Mouse (Mus musculus) embryo, embryonic 10.5 days (tissue): Measurements from ENCODE around the gene Lcmt1.

Experiments
- DNase-seq: peaks from one replicate; pipeline ENCODE4 v3.0.0-alpha.2; 2015; ENCODE audit warnings: low spot score

The Lcmt1 gene

DNA sequence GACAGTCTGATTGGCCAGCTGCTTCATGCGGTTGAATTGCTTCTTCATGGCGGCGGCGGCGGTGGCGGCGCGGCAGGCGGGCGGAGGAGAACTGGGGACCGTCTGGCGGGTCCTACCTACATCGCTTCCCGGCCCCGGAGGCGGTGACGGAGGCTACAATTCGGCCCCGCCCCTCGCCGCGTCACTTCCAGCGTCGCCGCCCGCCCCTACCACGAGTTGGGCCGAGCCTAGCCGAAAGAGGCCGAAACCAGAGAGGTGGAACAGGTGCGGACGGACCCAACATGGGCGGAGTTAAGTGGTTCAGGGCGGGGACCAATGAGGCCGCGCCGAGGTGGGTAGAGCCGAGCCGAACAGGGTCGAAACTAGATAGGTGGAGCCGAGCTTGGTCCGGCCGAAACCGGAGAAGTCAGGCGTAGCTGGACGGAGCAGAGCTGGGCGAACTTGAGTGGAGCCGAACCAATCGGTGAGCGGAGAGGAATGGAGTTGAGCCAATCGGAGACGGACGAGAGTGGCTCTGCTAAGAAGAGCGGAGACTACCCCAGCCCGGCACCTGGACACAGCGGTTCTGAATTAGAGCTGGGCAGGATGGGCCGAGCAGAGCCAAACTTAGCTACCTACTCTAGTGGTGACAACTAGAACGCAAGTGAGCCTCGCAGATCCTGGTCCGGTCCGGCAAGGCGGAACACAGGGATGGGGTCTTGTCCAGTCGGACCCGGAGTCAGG lies at the start of gene Lcmt1, which contains the start of gene Arhgap17:
TSS of gene Lcmt1 (plus strand) at position 26 of the 723 bp plus-strand sequence.
TSS of gene Arhgap17 (minus strand) at position 157 of the 723 bp plus-strand sequence.
- DNase-seq = peak; percentile 97

DNA sequence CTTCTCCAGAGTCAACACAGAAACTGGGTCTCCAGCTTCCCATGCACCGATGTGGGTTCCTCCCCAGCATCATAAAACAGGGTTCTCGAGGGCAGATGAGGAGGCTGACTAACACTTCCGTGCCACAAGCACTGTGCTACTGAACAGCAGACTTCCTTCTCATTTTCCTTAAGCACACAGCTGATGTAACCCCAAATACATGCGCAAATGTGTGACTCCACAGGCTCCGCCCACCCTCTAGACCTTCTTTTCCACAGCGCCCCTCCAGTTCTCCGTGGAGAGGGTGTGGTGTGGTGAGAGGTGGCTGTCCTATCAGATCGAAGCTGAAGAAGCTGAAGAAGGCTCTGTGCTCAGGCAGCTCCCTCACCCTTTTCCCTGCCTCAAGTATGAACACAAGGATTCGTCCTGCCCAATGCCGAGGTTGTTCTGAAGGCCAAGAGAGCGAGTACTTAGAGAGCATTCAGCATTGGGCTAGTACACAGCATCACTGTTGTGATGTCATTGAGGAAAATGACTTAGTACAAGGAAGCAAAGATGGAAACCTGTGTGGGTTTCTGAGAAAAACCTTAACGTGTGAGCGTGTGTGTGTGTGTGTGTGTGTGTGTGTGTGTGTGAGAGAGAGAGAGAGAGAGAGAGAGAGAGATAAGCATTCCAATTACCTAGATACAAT lies 47.0 kb upstream of the Lcmt1 start:
- no peak for DNase-seq

DNA sequence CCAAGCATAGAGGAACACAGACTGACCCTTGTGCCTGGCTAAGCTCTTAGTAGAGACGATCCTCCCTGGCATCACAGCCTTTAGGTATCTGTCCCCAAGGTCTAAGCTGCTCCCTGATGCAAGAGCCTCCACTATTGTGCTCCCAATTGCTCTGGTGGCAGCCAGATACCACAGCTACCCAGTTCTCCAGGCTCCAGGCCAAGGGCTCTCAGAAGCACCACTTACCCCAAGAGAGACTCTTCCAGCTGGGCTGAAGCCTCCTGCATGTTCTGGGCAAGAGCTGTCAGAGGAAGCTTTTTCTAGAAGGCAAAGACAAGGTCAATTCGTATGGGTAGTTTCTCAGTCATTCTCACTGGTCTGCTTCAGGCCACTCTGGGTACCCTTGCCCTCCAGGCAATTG lies 46.2 kb upstream of the Lcmt1 start:
- DNase-seq = no peak

DNA sequence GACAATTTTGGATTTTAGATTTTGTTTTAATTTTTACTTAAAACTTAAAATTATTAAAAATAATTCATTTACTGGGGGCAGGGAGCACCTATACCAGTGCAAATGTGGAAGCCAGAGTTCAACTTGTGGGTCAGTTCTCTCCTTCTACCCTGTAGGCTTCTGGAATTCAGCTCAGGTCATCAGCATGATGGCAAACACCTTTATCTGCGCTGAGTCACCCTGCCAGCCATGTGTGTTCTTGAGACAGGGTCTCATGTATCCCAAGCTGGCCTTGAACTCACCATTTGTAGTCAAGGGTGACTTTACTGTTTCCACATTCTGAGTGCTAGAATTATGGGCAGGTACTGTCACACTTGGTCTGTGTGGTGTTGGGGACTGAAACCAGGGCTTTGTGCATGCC lies 45.5 kb upstream of the Lcmt1 start:
- DNase-seq = no peak

DNA sequence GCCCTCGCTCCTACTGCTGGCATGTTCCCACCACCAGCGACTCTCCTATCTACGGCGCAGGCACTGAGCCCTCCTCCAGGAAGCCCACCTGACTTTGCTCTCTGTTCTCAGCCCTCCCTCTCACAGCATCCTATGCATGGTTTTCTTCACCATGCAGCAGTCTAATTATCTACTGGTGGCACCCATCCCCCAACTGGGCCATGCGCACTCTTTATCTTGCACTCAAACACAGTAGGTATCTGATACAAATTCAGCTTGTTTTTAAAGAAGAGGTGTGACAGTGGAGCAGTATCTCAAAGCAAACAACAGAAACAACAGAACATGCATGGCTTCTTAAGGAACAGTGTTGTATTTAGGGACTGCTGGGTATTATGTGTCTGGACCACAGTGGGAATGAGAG lies 43.5 kb upstream of the Lcmt1 start:
- no peak for DNase-seq

DNA sequence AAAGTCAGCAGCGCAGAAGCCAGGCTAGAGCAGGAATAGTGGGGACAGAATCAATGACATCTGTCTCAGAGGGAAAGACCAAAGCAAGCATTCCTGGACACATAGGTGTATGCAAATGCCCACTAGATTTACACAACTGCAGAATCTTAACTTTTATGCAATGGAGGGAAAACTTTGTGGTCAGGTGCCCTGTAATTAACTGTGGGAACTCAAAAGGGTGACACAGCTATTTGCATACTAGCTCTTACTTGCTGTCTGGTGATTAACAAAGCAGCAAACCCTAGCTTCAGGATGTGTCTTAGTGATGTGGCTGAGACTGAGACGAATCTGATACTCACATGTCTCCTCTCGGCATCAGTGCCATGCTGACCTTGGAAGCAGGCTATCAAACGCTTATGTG lies 42.7 kb upstream of the Lcmt1 start:
- DNase-seq = no peak

DNA sequence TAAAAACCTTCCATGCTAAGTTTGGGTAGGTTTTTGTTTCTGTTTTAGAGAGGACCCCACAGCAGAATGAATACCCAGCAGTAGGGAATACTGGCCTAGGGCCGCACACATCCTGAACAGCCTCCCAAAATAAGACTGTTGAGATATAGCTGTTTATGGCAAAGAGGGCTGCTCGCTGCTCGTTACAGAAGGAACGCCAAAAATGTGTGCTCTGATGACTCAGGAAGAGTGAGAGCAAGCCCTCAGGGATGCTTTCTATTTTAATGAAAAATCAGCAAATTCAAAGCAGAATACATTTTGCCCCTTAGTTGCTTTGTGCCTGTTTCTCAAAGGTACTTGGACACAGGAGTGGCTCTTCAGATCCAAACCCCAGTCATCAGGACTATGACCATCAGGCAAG lies 41.7 kb upstream of the Lcmt1 start:
- no peak for DNase-seq

DNA sequence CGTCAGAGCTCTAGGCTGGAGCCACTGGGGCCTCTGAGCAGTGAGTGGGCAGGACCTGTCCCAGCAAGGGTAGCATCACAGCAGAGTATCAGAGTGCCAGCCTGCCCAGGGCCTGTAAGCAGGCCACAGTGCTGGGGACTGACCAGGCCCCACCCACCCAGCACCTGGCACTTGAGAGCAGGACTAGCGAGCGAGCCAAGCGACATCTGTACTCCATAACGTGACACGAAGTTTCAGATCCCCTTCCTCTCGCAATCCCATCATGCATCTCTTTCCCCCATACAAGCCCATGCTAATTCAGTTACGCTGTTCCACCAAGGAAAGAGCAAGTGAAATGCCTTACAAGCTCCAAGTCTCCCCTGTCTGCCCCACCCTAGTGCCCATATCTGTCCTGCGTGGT lies 39.1 kb upstream of the Lcmt1 start:
- no peak for DNase-seq

DNA sequence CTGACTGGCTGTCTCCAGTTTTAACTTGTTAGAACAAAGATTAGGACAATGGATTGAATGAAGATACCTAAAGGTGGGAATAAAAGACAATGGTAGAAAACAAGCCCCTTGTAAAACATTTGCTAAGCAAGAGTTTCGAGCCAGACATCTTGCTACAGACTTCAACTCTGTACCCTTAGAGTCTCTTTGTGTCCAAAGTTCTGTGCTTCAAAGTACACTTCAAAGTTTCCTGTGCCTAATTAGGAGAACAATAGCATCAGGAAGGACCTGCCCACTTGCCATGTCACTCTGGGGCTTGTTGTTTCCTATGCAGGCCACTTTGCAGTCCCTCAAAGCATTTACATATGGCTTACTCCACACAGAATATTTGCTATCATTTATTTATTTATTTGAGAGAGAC lies 33.3 kb upstream of the Lcmt1 start:
- DNase-seq = no peak

DNA sequence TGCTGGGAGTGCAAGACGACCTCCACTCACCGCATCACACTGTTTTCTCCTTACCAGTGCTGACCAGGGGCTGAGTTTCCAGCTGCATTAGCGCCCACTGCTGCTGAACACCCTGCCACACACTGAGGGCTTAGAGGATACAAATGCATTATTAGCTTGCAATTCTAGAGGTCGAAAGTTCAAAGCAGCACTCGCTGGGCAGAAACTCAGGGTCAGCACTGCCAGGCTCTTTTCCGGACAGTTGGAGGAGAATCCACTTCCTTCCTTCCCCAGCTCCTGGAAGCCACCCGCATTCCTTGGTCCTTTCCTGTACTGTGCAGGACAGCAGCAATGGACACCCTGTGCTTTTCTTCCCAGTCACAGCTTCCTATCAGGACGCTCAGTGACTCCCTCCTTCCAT lies 31.2 kb upstream of the Lcmt1 start:
- peak; percentile 21 for DNase-seq

DNA sequence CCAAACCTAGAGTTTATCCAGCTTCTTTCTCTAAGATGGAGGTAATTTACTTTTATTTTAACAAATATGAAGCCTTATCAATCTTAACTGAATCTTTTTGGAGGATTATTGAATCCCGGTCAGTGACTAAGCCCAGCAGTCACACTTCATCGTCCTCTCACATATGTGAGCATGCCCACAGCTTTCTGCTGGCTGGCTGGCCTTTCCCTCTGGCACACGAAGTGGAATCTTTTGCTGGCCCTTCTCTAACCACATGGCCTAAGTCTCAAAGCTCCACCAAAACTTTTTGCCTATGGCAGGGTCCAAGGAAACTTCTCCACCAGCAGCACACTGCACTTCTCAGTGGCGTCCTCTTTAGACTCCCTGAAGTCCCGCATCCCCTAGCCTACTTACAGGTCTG lies 27.7 kb upstream of the Lcmt1 start:
- no peak for DNase-seq

DNA sequence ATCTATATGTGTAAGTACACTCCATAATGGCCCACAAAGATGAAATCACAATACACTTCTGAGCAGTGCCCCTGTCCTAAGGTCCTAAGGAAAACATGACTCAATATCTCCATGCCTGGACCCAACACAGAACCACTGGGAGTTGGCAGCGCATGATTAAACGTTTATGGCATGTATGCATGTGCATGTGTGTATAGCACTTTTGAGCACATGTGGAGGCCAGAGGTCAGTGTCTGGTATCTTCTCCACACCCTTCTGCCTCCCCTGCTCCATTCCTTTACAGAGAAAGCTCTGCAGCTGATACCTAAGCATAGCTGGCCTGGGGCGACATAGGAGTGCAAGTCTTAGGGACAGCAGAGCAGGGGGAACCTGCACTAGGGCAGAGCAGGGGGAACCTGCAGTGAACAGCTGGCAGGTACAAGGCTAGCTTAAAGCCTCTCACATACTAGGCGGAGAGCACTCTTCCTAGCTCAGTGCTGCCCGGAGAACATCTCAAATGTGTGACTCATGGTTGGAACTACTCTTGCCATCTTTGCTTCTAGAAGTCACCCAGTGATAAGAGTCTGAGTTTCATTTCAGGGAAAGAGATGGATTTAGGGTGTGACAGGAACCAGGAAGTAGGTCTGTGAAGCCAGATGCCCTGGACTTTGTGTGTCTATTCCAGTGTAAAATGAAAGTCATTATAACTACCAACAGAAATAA lies 25.4 kb upstream of the Lcmt1 start:
- no peak for DNase-seq

DNA sequence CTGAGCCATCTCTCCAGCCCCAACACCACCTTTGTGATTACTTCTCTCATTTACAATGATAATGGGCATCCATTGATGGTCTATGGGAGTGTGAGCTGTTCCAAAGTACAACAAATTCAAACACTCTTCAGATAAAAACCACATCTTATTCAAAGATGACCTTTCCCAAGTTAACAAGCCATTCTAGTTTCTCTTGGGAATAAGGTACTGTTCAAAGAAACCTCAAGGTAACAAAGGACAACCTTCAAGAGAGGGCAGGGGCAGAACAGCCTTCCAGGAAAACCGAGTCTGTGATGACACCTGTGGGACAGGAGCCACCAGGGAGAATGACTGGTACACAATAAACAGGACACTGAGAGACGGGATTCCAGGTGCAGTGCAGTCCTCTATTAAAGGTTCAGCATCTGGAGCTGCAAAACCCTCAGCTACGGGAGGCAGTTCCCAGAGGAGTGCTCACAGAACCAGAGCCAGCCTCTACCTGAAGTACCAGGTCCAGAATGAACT lies 24.5 kb upstream of the Lcmt1 start:
- DNase-seq = no peak

DNA sequence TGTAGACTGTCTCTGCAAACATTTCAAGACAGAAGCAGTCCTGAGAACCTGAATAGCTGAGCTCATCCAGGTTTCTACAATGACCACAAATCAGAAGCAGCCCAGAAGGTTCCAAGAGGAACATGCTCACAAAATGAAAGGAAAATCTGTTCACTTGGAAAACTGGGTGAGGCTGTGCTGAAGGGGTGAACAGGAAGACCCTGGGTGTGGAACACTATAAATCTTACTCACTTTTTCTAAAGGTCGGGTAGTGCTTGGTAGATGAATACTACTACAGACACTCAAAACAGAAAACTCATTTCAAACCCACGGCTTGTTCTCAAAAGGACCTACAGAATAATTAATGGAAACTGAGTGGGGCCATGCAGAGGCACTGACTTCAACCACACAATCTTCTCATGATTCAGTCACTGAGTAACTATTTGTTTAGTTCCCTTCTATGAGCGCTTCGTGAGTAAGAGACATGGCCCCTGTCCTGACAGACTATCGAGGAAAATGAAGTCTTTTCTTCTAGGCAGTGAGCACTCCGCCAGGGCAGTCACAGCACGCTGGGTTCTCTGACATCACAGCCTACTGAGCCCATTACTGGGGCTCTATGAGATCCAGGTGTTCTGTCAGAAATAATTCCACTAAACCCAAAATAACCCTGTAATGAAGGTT lies 22.8 kb upstream of the Lcmt1 start:
- DNase-seq = no peak

DNA sequence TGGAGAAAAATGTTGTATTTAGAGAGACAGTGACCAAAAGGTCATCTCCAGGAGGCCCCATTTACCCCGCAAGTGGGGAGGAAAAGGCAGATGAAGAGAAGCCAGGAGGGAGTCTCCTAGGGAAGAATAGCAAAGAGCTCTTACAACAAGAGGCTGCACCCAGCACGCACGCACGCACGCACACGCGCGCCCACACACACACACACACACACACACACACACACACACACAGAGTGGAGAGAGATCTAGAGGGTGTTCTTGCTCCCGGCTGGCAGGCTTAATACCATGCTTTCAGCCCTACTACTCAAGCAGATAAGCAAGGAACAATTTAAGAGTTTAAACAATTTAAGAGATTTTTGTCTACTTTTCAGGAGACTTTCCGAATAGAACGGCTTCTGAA lies 19.8 kb upstream of the Lcmt1 start:
- no peak for DNase-seq

DNA sequence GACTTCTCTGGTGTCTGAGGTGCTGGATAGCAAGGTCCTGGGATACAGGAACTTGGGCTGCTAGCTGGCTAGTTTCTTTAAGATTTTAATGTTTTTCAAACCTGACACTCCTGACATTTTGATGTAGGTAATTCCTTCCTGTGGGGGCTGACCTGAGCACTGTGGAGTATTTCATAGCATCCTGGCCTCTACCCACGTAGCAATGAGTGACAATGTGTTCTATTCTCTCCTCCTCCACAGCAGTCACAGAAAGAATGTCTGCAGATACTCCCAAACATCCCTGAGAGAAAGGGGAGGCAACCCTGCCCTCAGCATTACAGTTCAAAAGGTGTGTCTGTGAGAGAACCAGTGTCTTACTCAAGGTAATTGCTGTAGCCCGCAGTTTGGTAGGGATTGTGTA lies 19.3 kb upstream of the Lcmt1 start:
- DNase-seq = no peak

DNA sequence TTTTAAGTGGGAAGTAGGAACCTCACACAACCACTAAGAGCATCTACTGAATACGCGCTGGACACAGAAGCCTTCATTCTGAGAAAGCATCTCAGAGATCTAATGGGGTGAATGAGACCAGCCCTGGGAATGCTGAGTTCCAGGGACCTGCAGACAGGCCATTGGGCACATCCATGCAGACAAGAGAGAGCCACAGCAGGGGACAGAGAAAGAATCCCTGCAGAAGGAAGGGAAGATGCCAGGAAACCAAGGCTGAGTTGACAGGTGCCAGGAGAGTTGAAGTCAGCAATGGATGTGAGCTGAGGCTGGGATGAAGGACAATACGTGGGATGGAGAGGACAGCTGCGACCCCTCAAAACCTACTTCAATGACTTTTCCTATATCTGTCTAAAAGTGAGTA lies 16.5 kb upstream of the Lcmt1 start:
- no peak for DNase-seq

DNA sequence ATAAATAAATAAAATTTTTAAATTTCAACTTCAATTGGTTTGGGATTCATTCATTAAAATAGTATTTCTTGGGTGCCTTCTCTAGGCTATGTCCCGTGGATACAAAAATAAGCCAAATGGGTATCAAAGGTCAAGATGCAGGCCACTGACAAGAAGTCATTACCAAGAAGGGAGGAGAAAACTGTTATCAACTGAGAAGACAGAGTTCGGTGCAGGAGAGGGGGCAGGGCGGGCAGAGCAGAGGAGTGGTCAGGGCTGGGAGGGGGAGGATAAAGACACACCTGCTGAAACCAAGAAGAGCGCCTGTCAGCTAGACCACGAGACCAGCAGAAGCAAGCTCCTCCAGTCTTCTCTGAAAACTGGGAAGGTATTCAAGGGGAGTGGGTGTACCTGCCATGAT lies 15.7 kb upstream of the Lcmt1 start:
- DNase-seq = no peak

DNA sequence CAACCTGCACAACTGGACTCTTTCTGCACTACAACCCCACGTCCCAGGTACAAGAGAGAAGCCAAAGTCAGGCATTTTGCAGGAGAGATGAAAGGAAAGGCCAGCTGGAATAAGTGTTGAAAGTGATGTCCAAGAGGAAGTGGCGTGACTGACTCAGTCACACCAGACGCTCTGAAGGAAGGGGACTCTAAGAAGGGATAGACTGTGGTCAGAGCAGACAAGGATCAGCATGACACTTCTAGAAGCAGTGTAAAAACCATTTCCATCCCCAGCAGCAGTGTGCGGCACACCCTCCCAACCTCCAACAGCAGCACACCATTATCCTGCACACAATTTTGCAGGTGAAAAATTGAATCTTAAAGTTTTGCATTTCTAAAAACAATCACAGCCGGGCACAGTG lies 15.2 kb upstream of the Lcmt1 start:
- DNase-seq = no peak

DNA sequence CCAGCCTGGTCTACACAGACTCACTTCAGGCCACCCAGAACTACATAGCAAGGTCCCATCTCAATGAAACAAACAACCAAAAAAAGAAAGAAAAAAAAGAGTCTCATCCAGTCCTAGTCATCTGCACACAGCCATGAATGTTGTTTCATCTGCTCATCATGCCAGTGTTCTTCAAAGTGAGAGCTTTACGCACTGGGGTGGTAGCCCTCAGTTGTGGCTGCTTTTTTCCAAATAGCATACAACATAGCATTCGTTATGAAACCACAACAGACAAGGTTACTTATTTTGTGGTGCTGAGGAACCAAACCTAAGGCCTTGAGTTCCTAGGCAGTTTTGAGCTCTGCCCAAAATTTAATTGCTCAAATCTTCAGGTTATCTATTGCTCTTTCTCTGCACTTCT lies 14.7 kb upstream of the Lcmt1 start:
- no peak for DNase-seq

DNA sequence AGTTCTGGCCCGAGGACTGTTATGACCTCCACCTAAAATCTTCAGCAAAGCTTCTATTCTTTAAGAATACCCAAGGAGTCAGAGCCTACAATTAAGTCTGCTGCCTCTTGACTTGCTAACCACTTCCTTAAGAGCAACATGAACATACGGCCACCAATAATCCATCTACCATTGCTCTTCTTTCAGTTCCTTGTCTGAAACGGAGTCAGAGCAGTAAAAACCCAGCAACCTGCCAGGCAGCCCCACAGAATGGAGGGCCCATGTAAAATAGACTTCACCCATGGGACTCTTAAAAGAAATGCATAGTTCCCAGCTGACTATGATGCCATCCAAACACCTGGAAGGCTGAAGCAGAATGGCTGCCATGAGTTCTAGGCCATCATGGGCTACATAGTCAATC lies 13.4 kb upstream of the Lcmt1 start:
- DNase-seq = no peak

DNA sequence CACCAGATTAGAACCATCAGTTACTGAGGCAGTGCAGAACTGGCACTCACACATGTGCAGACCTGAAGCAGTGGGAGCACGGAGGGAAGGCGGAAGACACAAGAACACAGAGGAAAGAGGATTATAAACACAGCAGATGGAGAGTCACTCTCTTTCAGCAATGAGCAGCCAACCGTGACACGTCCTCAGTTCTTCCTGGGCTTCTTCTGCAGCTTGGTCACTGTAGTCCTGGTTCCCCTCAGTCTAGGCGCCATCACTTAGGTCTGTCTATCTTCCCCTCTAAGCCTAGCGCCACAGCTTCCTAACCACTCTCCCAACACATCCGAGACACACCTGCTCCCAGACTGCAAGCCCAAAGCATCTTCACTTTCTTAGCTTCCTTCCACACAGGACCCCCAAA lies 10.5 kb upstream of the Lcmt1 start:
- peak; percentile 23 for DNase-seq

DNA sequence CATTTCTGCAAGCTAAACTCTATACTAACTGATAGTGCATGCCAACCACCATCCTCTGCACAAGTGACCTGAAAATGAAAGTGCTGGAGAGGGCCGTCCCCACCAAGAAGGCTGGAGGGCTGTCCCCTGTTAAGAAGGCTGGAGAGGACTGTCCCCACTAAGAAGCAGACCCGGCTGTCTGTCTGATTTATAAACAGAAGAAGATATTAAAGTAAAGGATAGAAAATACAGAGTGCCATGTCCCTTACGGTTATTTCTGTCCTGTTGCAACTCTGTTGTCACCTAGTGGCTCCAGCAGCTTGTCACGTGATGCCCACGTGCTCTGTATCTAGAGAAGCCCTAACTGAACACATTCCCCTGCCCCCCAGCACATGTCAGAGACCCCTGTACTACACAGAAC lies 9.4 kb upstream of the Lcmt1 start:
- DNase-seq = no peak
